Mouse (Mus musculus) G1E (cell line): ENCODE data around the gene Celf2. TPM values are rescaled to one million over a fixed set of nuclear protein-coding genes. Genes with fewer than 3 reads are reported as not detected.

Experiments
- ATAC-seq: 2 replicates; pipeline ENCODE4 v1.8.0; 2016; ENCODE audit warnings: mild to moderate bottlenecking; ENCODE audit not compliant: insufficient number of reproducible peaks, poor library complexity, low FRiP score, severe bottlenecking; ENCODE audit errors: extremely low read depth
- DNase-seq: peaks from one replicate; pipeline ENCODE4 v3.0.0; 2012; ENCODE audit warnings: low spot score
- H3K27me3 ChIP-seq: 2 replicates; pipeline ENCODE4 v1.6.1; 2012; ENCODE audit warnings: mild to moderate bottlenecking, low read length, inconsistent platforms; ENCODE audit not compliant: insufficient read depth
- H3K36me3 ChIP-seq: replicated peaks from 2 replicates; pipeline ENCODE3; 2012; ENCODE audit warnings: mild to moderate bottlenecking, inconsistent platforms
- H3K4me1 ChIP-seq: 2 replicates; pipeline ENCODE4 v1.6.1; 2012; ENCODE audit warnings: low read depth, low read length, inconsistent platforms, mixed read lengths; ENCODE audit not compliant: insufficient read depth
- H3K4me3 ChIP-seq: 2 replicates; pipeline ENCODE4 v1.5.1; 2012; ENCODE audit warnings: low read depth, mild to moderate bottlenecking, inconsistent platforms, low read length, moderate library complexity, mixed read lengths
- H3K9me3 ChIP-seq: replicated peaks from 2 replicates; pipeline ENCODE4 v1.6.1; 2012; ENCODE audit warnings: inconsistent platforms
- CTCF ChIP-seq: IDR thresholded peaks from 2 replicates; pipeline ENCODE4 v1.5.1; 2012; ENCODE audit warnings: low read depth, low read length, inconsistent platforms, mixed read lengths
- GATA1 ChIP-seq: IDR thresholded peaks from 2 replicates; pipeline ENCODE4 v1.6.1; 2012; ENCODE audit warnings: borderline replicate concordance, low read length, inconsistent platforms, mixed read lengths
- GATA2 ChIP-seq: IDR thresholded peaks from 2 replicates; pipeline ENCODE4 v1.6.1; 2012; ENCODE audit warnings: low read depth, low read length, inconsistent platforms, borderline replicate concordance
- POLR2AphosphoS5 ChIP-seq: IDR thresholded peaks from 2 replicates; pipeline ENCODE4 v1.6.1; 2012; ENCODE audit warnings: low read depth, low read length, inconsistent platforms; ENCODE audit not compliant: insufficient replicate concordance
- TAL1 ChIP-seq: conservative IDR thresholded peaks from 2 replicates; pipeline ENCODE4 v1.6.1; 2012; ENCODE audit warnings: low read depth, low read length, inconsistent platforms, mixed read lengths
- polyA plus RNA-seq: library from polyadenylated mRNA; stranded (reverse); fragments of >175 nt; gene quantifications from 2 replicates; pipeline ENCODE4 v1.2.3, GENCODE M21; 2012
- total RNA-seq, 2 experiments: library from RNA; stranded (forward) in 1 of 2; stranded (reverse) in 1 of 2; fragments of 200-1000 nt in 1 of 2; fragments of >200 nt in 1 of 2; fragmentation: Nextera tagmentation in 1 of 2; gene quantifications; 2 replicates each; pipeline ENCODE4 v1.2.3; 2014 to 2017

The Celf2 gene
- total and polyA plus RNA-seq, 3 experiments, result 0.86 to 45.1 (median 14.2) TPM

- Histone ChIP-seq H3K4me1 (no peaks in the 10 kb centered on the region), H3K9me3 (no peaks in the 10 kb centered on the region), H3K27me3 (no peaks in the 10 kb centered on the region), H3K4me3 (no peak overlapping the region), H3K36me3 (no peaks in the 10 kb centered on the region)
- TF ChIP-seq CTCF (no peak), GATA2 (no peak), POLR2AphosphoS5 (no peak), GATA1 (no peak), TAL1 (no peak)
- DNase-seq, result no peak
- no peak for ATAC-seq
Observed at GRCm38 (mm10) chr2:7207691-7208504, 301.5 kb downstream of the Celf2 start.

- no peaks in the 10 kb centered on the region for H3K27me3 ChIP-seq
- no peak overlapping the region for H3K4me3 ChIP-seq
- H3K36me3 ChIP-seq, result no peaks in the 10 kb centered on the region
- no peaks in the 10 kb centered on the region for H3K9me3 ChIP-seq
- no peak for ATAC-seq
- no peak for TF ChIP-seq TAL1
- TF ChIP-seq GATA1, result no peak
- no peak for TF ChIP-seq GATA2
- TF ChIP-seq CTCF, result no peak
- TF ChIP-seq POLR2AphosphoS5, result no peak
- DNase-seq, result no peak
- no peaks in the 10 kb centered on the region for H3K4me1 ChIP-seq
Observed at GRCm38 (mm10) chr2:7193413-7193812, 315.9 kb downstream of the Celf2 start.

GRCm38 (mm10) chr2:7179186-7179585 lies 330.2 kb downstream of the Celf2 start:
- H3K36me3 ChIP-seq, result no peaks in the 10 kb centered on the region
- H3K9me3 ChIP-seq, result peaks cover 3% of the 10 kb centered on the region
- H3K4me1 ChIP-seq, result no peaks in the 10 kb centered on the region
- no peak overlapping the region for H3K4me3 ChIP-seq
- TF ChIP-seq TAL1, result no peak
- ATAC-seq (no peak), DNase-seq (no peak)
- H3K27me3 ChIP-seq, result no peaks in the 10 kb centered on the region

GRCm38 (mm10) chr2:7173271-7174064 lies 335.9 kb downstream of the Celf2 start:
- Histone ChIP-seq H3K36me3 (no peaks in the 10 kb centered on the region), H3K27me3 (no peaks in the 10 kb centered on the region), H3K4me3 (no peak overlapping the region), H3K4me1 (no peaks in the 10 kb centered on the region), H3K9me3 (no peaks in the 10 kb centered on the region)
- TF ChIP-seq POLR2AphosphoS5, result no peak
- no peak for TF ChIP-seq CTCF
- TF ChIP-seq GATA1, result no peak
- no peak for TF ChIP-seq GATA2
- no peak for TF ChIP-seq TAL1
- DNase-seq (no peak), ATAC-seq (no peak)

- TF ChIP-seq POLR2AphosphoS5, result no peak
- no peak for TF ChIP-seq GATA1
- no peak for TF ChIP-seq GATA2
- no peak for TF ChIP-seq TAL1
- TF ChIP-seq CTCF, result no peak
- Histone ChIP-seq H3K27me3 (no peaks in the 10 kb centered on the region), H3K36me3 (no peaks in the 10 kb centered on the region), H3K9me3 (no peaks in the 10 kb centered on the region), H3K4me1 (no peaks in the 10 kb centered on the region), H3K4me3 (no peak overlapping the region)
- DNase-seq, result no peak
- ATAC-seq, result no peak
Observed at GRCm38 (mm10) chr2:7171087-7171696, 338.2 kb downstream of the Celf2 start.

- Histone ChIP-seq H3K4me3 (no peak overlapping the region), H3K4me1 (no peaks in the 10 kb centered on the region), H3K36me3 (no peaks in the 10 kb centered on the region), H3K27me3 (no peaks in the 10 kb centered on the region), H3K9me3 (no peaks in the 10 kb centered on the region)
- DNase-seq, result no peak
- no peak for TF ChIP-seq TAL1
- no peak for TF ChIP-seq GATA2
- TF ChIP-seq CTCF, result no peak
- TF ChIP-seq POLR2AphosphoS5, result no peak
- no peak for TF ChIP-seq GATA1
- ATAC-seq, result no peak
Observed at GRCm38 (mm10) chr2:7165786-7166185, 343.6 kb downstream of the Celf2 start.
